Mouse (Mus musculus): Measurements from ENCODE around the gene Tm7sf2. TPM values are rescaled to one million over a fixed set of nuclear protein-coding genes. Genes with fewer than 3 reads are reported as not detected.

Gene Tm7sf2
- polyA plus RNA-seq, 1 experiment: 18.5 TPM

GRCm38 (mm10) chr19:6029426-6029825 lies 38.7 kb downstream of the Tm7sf2 start:
- Histone ChIP-seq H3K4me1 (ENCODE audit: control insufficient read depth, insufficient read depth, low read length) (no peaks in the 10 kb centered on the region), H3K4me3 (ENCODE audit: insufficient read depth, low read length) (no peak overlapping the region), H3K27ac (ENCODE audit: insufficient read depth, low read length) (no peak overlapping the region)
- no peak for TF ChIP-seq CTCF (IDR thresholded peaks at IDR 0.05; ENCODE audit: borderline replicate concordance, insufficient read depth, low read length)
- no peak for TF ChIP-seq POLR2A (IDR thresholded peaks at IDR 0.05; ENCODE audit: low read depth, low read length)

- Histone ChIP-seq H3K27ac (ENCODE audit: insufficient read depth, low read length) (no peak overlapping the region), H3K4me1 (ENCODE audit: control insufficient read depth, insufficient read depth, low read length) (no peaks in the 10 kb centered on the region), H3K4me3 (ENCODE audit: insufficient read depth, low read length) (no peak overlapping the region)
- no peak for TF ChIP-seq POLR2A (IDR thresholded peaks at IDR 0.05; ENCODE audit: low read depth, low read length)
- no peak for TF ChIP-seq CTCF (IDR thresholded peaks at IDR 0.05; ENCODE audit: borderline replicate concordance, insufficient read depth, low read length)
Observed at GRCm38 (mm10) chr19:6028991-6029390, 39.2 kb downstream of the Tm7sf2 start.

- H3K4me1 ChIP-seq (ENCODE audit: control insufficient read depth, insufficient read depth, low read length): no peaks in the 10 kb centered on the region
- no peak overlapping the region for H3K4me3 ChIP-seq (ENCODE audit: insufficient read depth, low read length)
- no peak for TF ChIP-seq CTCF (IDR thresholded peaks at IDR 0.05; ENCODE audit: borderline replicate concordance, insufficient read depth, low read length)
- TF ChIP-seq POLR2A (IDR thresholded peaks at IDR 0.05; ENCODE audit: low read depth, low read length): no peak
- no peak overlapping the region for H3K27ac ChIP-seq (ENCODE audit: insufficient read depth, low read length)
Observed at GRCm38 (mm10) chr19:6023930-6024329, 44.2 kb downstream of the Tm7sf2 start.

GRCm38 (mm10) chr19:6023059-6023458 lies 45.1 kb downstream of the Tm7sf2 start:
- H3K27ac ChIP-seq (ENCODE audit: insufficient read depth, low read length): no peak overlapping the region
- no peak overlapping the region for H3K4me3 ChIP-seq (ENCODE audit: insufficient read depth, low read length)
- TF ChIP-seq POLR2A (IDR thresholded peaks at IDR 0.05; ENCODE audit: low read depth, low read length) (no peak), CTCF (IDR thresholded peaks at IDR 0.05; ENCODE audit: borderline replicate concordance, insufficient read depth, low read length) (no peak)
- H3K4me1 ChIP-seq (ENCODE audit: control insufficient read depth, insufficient read depth, low read length): no peaks in the 10 kb centered on the region

- no peak for TF ChIP-seq POLR2A (IDR thresholded peaks at IDR 0.05; ENCODE audit: low read depth, low read length)
- no peak for TF ChIP-seq CTCF (IDR thresholded peaks at IDR 0.05; ENCODE audit: borderline replicate concordance, insufficient read depth, low read length)
Observed at GRCm38 (mm10) chr19:6020276-6020675, 47.9 kb downstream of the Tm7sf2 start.

GRCm38 (mm10) chr19:6018142-6019089 lies 49.8 kb downstream of the Tm7sf2 start:
- Histone ChIP-seq H3K4me3 (ENCODE audit: insufficient read depth, low read length) (no peak overlapping the region), H3K27ac (ENCODE audit: insufficient read depth, low read length) (no peak overlapping the region), H3K4me1 (ENCODE audit: control insufficient read depth, insufficient read depth, low read length) (no peaks in the 10 kb centered on the region)
- TF ChIP-seq CTCF (IDR thresholded peaks at IDR 0.05; ENCODE audit: borderline replicate concordance, insufficient read depth, low read length) (peak; percentile 78), POLR2A (IDR thresholded peaks at IDR 0.05; ENCODE audit: low read depth, low read length) (no peak)

More at GRCm38 (mm10) chr19:6020276-6020675, 47.9 kb downstream of the Tm7sf2 start:
- no peak overlapping the region for H3K4me3 ChIP-seq (ENCODE audit: insufficient read depth, low read length)
- no peak overlapping the region for H3K27ac ChIP-seq (ENCODE audit: insufficient read depth, low read length)
- no peaks in the 10 kb centered on the region for H3K4me1 ChIP-seq (ENCODE audit: control insufficient read depth, insufficient read depth, low read length)

- no peak overlapping the region for H3K4me3 ChIP-seq (ENCODE audit: insufficient read depth, low read length)
- H3K27ac ChIP-seq (ENCODE audit: insufficient read depth, low read length): no peak overlapping the region
- TF ChIP-seq POLR2A (IDR thresholded peaks at IDR 0.05; ENCODE audit: low read depth, low read length) (no peak), CTCF (IDR thresholded peaks at IDR 0.05; ENCODE audit: borderline replicate concordance, insufficient read depth, low read length) (no peak)
- H3K4me1 ChIP-seq (ENCODE audit: control insufficient read depth, insufficient read depth, low read length): no peaks in the 10 kb centered on the region
Observed at GRCm38 (mm10) chr19:6016532-6016931, 51.6 kb downstream of the Tm7sf2 start.

- peak within 1 kb of the TSS; percentile 64 for H3K4me3 ChIP-seq (ENCODE audit: insufficient read depth, low read length)
- peak within 1 kb of the TSS; percentile 37 for H3K27ac ChIP-seq (ENCODE audit: insufficient read depth, low read length)
- H3K4me1 ChIP-seq (ENCODE audit: control insufficient read depth, insufficient read depth, low read length): no peaks in the 10 kb centered on the region
- TF ChIP-seq POLR2A (IDR thresholded peaks at IDR 0.05; ENCODE audit: low read depth, low read length): peak; percentile 54
- TF ChIP-seq CTCF (IDR thresholded peaks at IDR 0.05; ENCODE audit: borderline replicate concordance, insufficient read depth, low read length): peak; percentile 32; the same call in 1 of the 2 replicates
Observed at GRCm38 (mm10) chr19:6015511-6016315, 52.5 kb downstream of the Tm7sf2 start, which contains the start of gene Capn1. Gene Capn1, minus strand, starts transcription at chr19:6015897.

- Histone ChIP-seq H3K27ac (ENCODE audit: insufficient read depth, low read length) (peak overlapping the region; percentile 37), H3K4me1 (ENCODE audit: control insufficient read depth, insufficient read depth, low read length) (no peaks in the 10 kb centered on the region), H3K4me3 (ENCODE audit: insufficient read depth, low read length) (peak overlapping the region; percentile 64)
- TF ChIP-seq POLR2A (IDR thresholded peaks at IDR 0.05; ENCODE audit: low read depth, low read length): peak; percentile 67
- no peak for TF ChIP-seq CTCF (IDR thresholded peaks at IDR 0.05; ENCODE audit: borderline replicate concordance, insufficient read depth, low read length)
Observed at GRCm38 (mm10) chr19:6014991-6015510, 53.1 kb downstream of the Tm7sf2 start.

All from embryonic fibroblast, embryonic 13.5 days (primary cell).